Mouse (Mus musculus): Measurements from ENCODE around the gene Zfp82. TPM values are rescaled to one million over a fixed set of nuclear protein-coding genes. Genes with fewer than 3 reads are reported as not detected.

The Zfp82 gene
- polyA plus RNA-seq, 1 experiment from 2014 or later = 13.7 TPM

DNA sequence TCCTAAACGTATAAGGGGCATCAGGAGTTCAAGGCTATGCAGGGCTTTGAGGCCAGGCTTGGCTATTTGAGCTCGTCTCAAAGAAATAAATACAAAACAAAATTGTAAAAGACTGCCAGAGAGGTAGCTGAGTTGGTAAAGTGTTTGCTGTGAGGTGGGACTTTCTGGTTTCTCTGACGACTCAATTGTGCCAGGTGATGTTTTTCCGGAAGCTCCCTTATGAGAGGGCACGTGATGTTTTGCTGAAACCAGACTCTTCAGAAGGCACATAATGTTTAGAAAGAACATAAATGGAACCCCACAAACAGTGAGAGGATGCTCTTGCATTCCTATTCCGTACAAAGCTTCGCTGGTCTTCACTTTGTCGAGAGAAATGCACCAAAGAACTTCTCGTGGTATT, 20.0 kb upstream of the Zfp82 start:
- ChIA-PET CTCF (interaction anchor here (0.8 to 1.7 kb wide), 2 partner anchors 21 to 80 kb away, joined by 3 to 5 read pairs; no protein-coding TSS in a partner anchor), POLR2A (no interaction called here)
- TF ChIP-seq CTCF (IDR thresholded peaks at IDR 0.05) = no peak
- in situ Hi-C loops (cut with MboI; ENCODE audit: low pct_unique_long_range_greater_than_20kb) = no loop called here
- ATAC-seq = no peak
- no peaks in the 10 kb centered on the region for H3K27me3 ChIP-seq
- no peak for DNase-seq (ENCODE audit: low read depth, low spot score)

DNA sequence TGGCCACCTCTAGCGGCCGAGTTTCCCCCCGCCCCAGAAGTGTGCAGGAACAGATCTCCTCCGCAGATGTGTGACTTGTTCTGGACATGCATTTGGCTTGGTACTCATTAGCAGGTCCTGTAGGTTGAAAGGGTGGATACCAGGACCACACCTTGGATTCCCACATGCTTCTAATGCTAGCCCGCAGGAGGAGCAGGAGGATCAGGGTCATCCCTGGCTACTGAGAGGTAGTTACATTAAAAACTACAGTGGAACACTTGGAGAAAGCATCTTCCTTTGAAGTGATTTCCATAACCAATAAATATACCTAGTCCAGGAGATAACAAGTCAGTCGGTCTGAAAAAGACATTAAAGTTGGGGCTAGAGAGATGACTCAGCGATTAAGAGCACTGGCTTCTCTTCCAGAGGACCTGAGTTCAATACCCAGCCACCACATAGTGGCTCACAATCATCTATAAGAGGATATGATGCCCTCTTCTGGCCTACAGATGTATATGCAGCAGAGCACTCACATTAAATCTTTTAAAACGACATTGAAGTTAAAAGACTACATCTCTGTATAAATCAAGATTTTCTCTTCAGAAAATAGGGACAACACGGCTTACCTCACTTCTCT, 18.4 kb upstream of the Zfp82 start:
- ChIA-PET POLR2A (interaction anchor here (0.9 kb wide), 1 partner anchor 31 kb away, joined by 3 read pairs; the partner anchor contains the start of gene Zfp382), CTCF (interaction anchor here (2.0 kb wide), 1 partner anchor 78 kb away, joined by 6 read pairs; no protein-coding TSS in a partner anchor)
- ATAC-seq = no peak
- H3K27me3 ChIP-seq = no peaks in the 10 kb centered on the region
- DNase-seq (ENCODE audit: low read depth, low spot score) = no peak
- in situ Hi-C loops (cut with MboI; ENCODE audit: low pct_unique_long_range_greater_than_20kb) = no loop called here
- peak; percentile 68 for TF ChIP-seq CTCF (IDR thresholded peaks at IDR 0.05)

DNA sequence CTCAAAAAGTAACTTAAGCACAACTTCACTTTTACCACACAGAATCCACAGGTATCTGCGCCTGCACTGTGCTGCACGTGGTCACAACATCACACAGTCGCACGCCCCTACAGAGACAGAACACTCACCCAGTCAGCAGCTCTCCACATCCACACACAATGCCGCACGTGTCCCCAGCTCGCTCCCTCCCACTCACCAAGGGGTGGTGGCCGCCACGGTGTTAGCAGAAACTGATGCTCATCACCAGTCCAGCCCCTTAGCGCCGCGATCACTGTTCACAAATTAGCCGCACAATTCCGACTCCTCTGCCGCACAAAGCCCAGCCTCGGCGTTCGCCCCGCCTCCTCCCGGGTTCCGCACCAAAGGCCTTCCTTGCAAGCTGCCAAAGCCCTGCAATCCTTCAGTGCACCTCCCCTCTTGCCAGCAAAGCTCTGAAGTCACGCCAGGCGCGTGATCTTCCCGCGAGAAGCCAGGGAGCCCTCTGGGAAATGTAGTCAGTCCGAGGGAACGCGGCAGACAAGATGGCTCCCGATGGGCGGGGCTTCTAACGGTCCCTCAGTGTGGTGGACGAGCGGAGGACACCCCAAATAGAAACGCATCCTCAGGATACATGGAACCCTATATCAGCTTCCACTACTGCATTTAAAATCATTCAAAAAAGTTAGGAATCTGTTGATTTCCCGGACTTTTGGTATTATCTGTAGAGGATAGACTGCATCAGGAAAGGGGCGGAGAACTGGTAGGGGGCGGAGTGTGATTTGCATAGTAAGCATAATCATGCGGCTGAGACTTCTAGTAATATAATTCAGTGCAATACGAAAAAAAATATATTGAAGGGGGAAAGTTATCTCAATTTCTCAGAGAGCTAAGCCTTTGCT, 17.6 kb upstream of the Zfp82 start, which contains the start of the genes Gm26920 and Zfp566:
Gm26920 (minus strand) TSS at position 319 of the 878 bp plus-strand sequence.
Zfp566 (minus strand) TSS at position 436 of the 878 bp plus-strand sequence.
- ChIA-PET POLR2A (no interaction called here), CTCF (interaction anchor here (2.0 kb wide), 1 partner anchor 78 kb away, joined by 6 read pairs; no protein-coding TSS in a partner anchor)
- TF ChIP-seq CTCF (IDR thresholded peaks at IDR 0.05) = no peak
- DNase-seq (ENCODE audit: low read depth, low spot score) (peak; percentile 79), ATAC-seq (peak; percentile 85)
- in situ Hi-C loops (cut with MboI; ENCODE audit: low pct_unique_long_range_greater_than_20kb) = no loop called here
- no peaks in the 10 kb centered on the region for H3K27me3 ChIP-seq

DNA sequence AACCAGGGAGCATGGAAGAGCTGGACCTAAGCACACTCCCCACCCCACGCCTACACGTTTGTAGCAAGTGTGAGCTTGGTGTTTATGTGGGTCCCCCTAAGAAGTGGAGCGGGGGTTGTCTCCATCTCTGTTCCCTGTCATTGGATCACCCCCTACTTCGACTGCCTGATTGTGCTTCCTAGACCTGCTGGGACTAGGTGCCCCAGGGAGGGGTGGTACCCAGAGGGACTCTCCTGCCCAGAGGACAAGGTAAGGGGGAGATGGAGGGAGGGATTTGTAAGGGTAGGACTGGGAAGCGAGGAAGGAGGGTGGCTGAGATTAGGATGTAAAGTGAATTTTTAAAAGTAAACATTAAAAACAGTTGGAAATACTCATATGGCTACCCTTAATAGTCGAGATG, 16.7 kb upstream of the Zfp82 start:
- TF ChIP-seq CTCF (IDR thresholded peaks at IDR 0.05) = no peak
- no peak for ATAC-seq
- DNase-seq (ENCODE audit: low read depth, low spot score) = no peak
- no peaks in the 10 kb centered on the region for H3K27me3 ChIP-seq
- ChIA-PET CTCF (interaction anchor here (0.8 kb wide), 1 partner anchor 27 kb away, joined by 3 read pairs; no protein-coding TSS in a partner anchor), POLR2A (interaction anchor here (0.6 kb wide), 1 partner anchor 18 kb away, joined by 3 read pairs; no protein-coding TSS in a partner anchor)
- in situ Hi-C loops (cut with MboI; ENCODE audit: low pct_unique_long_range_greater_than_20kb) = no loop called here

DNA sequence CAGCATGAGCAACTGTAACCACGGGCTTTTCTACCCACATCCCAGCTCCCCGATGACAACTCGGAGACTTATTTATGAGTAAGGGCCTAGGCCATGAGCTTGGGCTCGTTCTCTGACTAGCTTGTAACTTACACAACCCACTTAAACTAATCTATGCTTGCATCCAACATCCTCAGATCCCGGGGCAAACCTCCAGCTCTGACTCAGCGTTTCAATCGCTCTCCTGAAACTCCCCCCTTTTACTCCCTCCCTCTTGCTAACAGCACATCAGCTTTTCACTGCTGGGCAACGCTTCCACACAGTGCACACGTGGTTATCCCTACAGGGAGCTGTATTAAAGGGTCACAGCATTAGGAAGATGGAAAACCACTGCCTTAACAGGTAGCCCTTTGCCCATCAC, 13.8 kb upstream of the Zfp82 start:
- in situ Hi-C loops (cut with MboI; ENCODE audit: low pct_unique_long_range_greater_than_20kb) = no loop called here
- ATAC-seq = no peak
- POLR2A ChIA-PET = no interaction called here

DNA sequence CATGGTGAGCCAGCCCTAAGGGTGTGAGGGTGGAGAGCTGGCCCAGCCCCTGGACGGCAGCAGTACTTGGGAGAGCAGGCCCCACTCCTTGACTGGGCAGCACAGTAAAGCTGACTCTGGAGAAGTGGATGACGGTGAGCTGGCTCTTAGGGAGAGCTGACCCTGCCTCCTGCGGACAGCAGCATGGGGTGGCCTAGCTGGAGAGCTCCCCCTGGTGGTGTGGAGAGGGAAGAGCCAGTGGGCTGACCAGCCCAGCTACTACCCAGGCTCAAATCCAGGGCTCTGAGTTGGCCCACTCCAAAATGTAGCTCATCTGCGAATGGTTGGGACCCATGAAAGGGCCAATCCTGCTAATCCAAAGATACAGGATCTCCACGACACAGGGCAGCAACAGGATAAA, 8.1 kb downstream of the Zfp82 start:
- ChIA-PET POLR2A (no interaction called here), CTCF (interaction anchor here (0.7 to 0.9 kb wide), 2 partner anchors 42 to 83 kb away, joined by 3 read pairs; no protein-coding TSS in a partner anchor)
- DNase-seq (ENCODE audit: low read depth, low spot score) (no peak), ATAC-seq (no peak)
- in situ Hi-C loops (cut with MboI; ENCODE audit: low pct_unique_long_range_greater_than_20kb) = no loop called here
- TF ChIP-seq CTCF (IDR thresholded peaks at IDR 0.05) = peak; percentile 41
- no peaks in the 10 kb centered on the region for H3K27me3 ChIP-seq

More for the DNA sequence above, 13.8 kb upstream of the Zfp82 start:
- TF ChIP-seq CTCF (IDR thresholded peaks at IDR 0.05) = no peak
- H3K27me3 ChIP-seq = no peaks in the 10 kb centered on the region
- DNase-seq (ENCODE audit: low read depth, low spot score) = no peak
- CTCF ChIA-PET = no interaction called here

DNA sequence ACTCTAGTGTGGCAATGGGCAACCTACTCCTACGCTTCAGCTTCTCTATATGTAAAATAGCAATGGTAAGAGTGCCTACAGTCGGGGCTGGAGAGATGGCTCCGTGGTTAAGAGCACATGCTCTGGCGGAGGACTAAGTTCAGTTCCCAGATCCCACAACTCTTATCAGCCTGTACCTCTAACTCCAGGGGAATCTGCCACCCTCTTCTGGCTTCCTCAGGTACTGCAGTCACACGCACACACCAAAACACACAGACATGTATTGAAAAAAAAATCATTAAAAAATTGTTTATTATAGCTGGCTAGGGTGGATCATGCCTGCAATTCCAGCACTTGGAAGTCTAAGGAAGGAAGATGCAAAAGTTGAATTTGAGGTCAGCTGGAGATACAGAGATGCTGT, 10.2 kb downstream of the Zfp82 start:
- ChIA-PET CTCF (interaction anchor here (0.9 kb wide), 1 partner anchor 26 kb away, joined by 3 read pairs; no protein-coding TSS in a partner anchor), POLR2A (interaction anchor here (0.7 kb wide), 1 partner anchor 100 kb away, joined by 3 read pairs; no protein-coding TSS in a partner anchor)
- TF ChIP-seq CTCF (IDR thresholded peaks at IDR 0.05) = peak; percentile 66
- in situ Hi-C loops (cut with MboI; ENCODE audit: low pct_unique_long_range_greater_than_20kb) = no loop called here
- ATAC-seq (no peak), DNase-seq (ENCODE audit: low read depth, low spot score) (no peak)
- no peaks in the 10 kb centered on the region for H3K27me3 ChIP-seq

DNA sequence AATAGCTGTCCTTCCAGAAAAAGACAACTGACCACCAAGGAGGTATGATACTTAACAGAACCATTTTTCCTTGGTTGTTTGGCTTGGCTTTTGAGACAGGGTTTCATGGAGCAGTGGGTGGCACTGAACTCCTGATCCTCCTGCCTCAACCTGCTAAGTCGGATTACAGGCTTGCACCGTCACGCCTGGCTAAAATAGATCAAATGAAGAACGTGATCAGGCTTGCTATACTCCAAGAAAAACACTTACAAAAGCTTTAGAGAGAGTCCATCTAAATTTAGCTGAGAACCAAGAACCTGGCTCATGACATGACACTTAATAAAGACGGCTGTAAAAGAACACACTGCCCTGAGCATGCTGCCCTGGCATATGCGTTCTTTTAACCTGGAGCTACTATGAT, 12.4 kb downstream of the Zfp82 start:
- no peak for TF ChIP-seq CTCF (IDR thresholded peaks at IDR 0.05)
- POLR2A ChIA-PET = no interaction called here
- CTCF ChIA-PET = no interaction called here

DNA sequence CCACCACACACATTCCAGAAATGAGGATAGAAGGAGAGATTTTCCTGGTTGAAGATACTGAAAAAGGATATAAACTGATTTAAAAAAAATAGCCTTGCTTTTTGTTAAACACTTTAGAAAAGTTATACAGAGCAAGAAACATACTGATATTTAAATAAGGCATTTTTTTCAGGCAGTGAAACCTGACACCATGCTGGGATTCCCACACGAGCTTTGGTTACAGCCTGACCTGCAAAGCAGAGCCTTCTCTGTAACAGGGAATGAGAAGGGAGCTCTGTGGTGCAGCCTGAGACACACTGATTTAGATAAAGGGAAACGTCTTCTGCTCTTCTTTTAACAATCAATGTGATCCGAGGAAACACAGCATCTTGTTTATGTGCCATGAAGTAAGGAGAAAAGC, 19.1 kb downstream of the Zfp82 start:
- no peak for TF ChIP-seq CTCF (IDR thresholded peaks at IDR 0.05)
- CTCF ChIA-PET = interaction anchor here (0.8 to 1.5 kb wide), 3 partner anchors 8 to 23 kb away, joined by 3 read pairs; no protein-coding TSS in a partner anchor
- in situ Hi-C loops (cut with MboI; ENCODE audit: low pct_unique_long_range_greater_than_20kb) = no loop called here
- POLR2A ChIA-PET = no interaction called here
- H3K27me3 ChIP-seq = no peaks in the 10 kb centered on the region
- no peak for DNase-seq (ENCODE audit: low read depth, low spot score)
- ATAC-seq = no peak

More for the DNA sequence above, 12.4 kb downstream of the Zfp82 start:
- in situ Hi-C loops (cut with MboI; ENCODE audit: low pct_unique_long_range_greater_than_20kb) = no loop called here
- ATAC-seq (no peak), DNase-seq (ENCODE audit: low read depth, low spot score) (no peak)
- no peaks in the 10 kb centered on the region for H3K27me3 ChIP-seq

DNA sequence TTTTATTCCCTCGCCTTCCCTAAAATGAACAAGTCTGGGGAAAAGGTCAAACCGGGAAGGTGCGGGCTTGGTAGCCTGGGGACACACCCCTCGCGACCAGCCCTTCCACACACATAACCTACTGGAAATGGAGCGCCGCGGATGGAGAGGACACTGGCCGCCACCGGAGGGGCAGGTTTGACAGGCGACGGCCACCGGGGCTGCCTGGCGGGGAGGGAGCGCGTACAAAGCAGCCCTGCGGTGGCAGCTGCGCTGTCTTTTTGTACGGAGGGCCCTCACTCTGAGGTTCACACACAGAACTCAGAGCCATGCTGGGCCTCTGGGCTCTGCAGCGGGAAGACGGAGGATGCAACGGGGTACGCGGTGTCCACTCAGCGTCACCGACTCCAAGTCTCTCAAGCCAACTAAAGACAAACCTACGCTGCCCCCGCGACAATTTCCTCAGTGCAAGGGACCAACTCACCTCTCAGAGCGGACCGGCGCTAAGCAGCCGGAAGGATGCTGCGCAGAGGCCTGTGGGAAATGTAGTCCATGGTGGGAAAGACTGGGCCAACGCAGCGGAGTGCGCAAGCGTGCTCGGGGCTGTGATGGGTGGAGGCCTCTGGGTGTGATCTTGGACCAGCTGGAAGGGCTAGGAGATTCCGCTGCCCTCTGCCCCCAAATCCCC, 21.7 kb downstream of the Zfp82 start, which contains the start of gene Zfp14:
Zfp14 (minus strand) TSS at position 499 of the 667 bp plus-strand sequence.
- POLR2A ChIA-PET = no interaction called here
- in situ Hi-C loops (cut with MboI; ENCODE audit: low pct_unique_long_range_greater_than_20kb) = no loop called here
- peak; percentile 87 for ATAC-seq
- no peaks in the 10 kb centered on the region for H3K27me3 ChIP-seq
- CTCF ChIA-PET = no interaction called here
- TF ChIP-seq CTCF (IDR thresholded peaks at IDR 0.05) = no peak
- DNase-seq (ENCODE audit: low read depth, low spot score) = peak; percentile 25
